Mouse (Mus musculus) kidney, adult 2 months (tissue): ENCODE measurements at regions not wholly inside any gene's neighbourhood (a gene's known extent, or its start where the extent isn't known, plus 50 kb on each side); places are given as distances from the start of the nearest gene placed in this dataset.
A peak's percentile ranks its signal among the peaks of the same experiment; 100 is the strongest.

Experiments
- DNase-seq: peaks from one replicate; pipeline ENCODE4 v3.0.0; 2021
- H3K27ac ChIP-seq: fragments of 200-500 bp; 2 replicates; pipeline ENCODE4 v1.5.1; 2012; ENCODE audit warnings: low read depth, low read length, control low read depth, inconsistent platforms; ENCODE audit not compliant: insufficient read depth
- H3K27me3 ChIP-seq: fragments of 200-500 bp; replicated peaks from 2 replicates; pipeline ENCODE4 v1.6.1; 2012; ENCODE audit warnings: mild to moderate bottlenecking, moderate library complexity, low read length, inconsistent platforms; ENCODE audit not compliant: control insufficient read depth, insufficient read depth
- H3K36me3 ChIP-seq: fragments of 200-500 bp; 2 replicates; pipeline ENCODE4 v1.6.1; 2012; ENCODE audit warnings: mild to moderate bottlenecking, moderate library complexity, low read length, inconsistent platforms; ENCODE audit not compliant: control insufficient read depth, insufficient read depth
- H3K4me1 ChIP-seq: fragments of 200-500 bp; 2 replicates; pipeline ENCODE4 v1.6.1; 2011; ENCODE audit warnings: low read length; ENCODE audit not compliant: control insufficient read depth, insufficient read depth
- H3K4me3 ChIP-seq: fragments of 200-500 bp; 2 replicates; pipeline ENCODE4 v1.5.1; 2011; ENCODE audit warnings: mild to moderate bottlenecking, low read depth, low read length, control low read depth; ENCODE audit not compliant: insufficient read depth
- CTCF ChIP-seq: fragments of 200-500 bp; conservative IDR thresholded peaks from 2 replicates; pipeline ENCODE4 v1.5.1; 2011; ENCODE audit warnings: low read depth, mild to moderate bottlenecking, control low read depth, low read length, moderate library complexity, mixed read lengths; ENCODE audit not compliant: insufficient read depth, insufficient read length
- POLR2A ChIP-seq: fragments of 200-500 bp; IDR thresholded peaks from one replicate; pipeline ENCODE4 v1.6.1; 2011; ENCODE audit warnings: low read depth, low read length, control low read depth
- WGBS: fragments of 180-500 bp; shearing (Covaris S2); methylation state at CpG from one replicate; pipeline ENCODE4 v1.1.7; 2018; 5-methylcytosine and 5-hydroxymethylcytosine counted together

- Histone ChIP-seq H3K27me3 (no peaks in the 10 kb centered on the region), H3K27ac (no peak overlapping the region), H3K36me3 (no peaks in the 10 kb centered on the region), H3K4me3 (no peak overlapping the region), H3K4me1 (no peaks in the 10 kb centered on the region)
- no peak for DNase-seq
- 79% methylated on average over 6 of the region's 6 CpGs for WGBS
- no peak for TF ChIP-seq CTCF
Measured at GRCm38 (mm10) chr3:104586342-104587175, 51.9 kb upstream of the Slc16a1 start.

GRCm38 (mm10) chr3:104585303-104585702, 53.2 kb upstream of the Slc16a1 start:
- no peak for DNase-seq
- Histone ChIP-seq H3K36me3 (no peaks in the 10 kb centered on the region), H3K4me3 (no peak overlapping the region), H3K27me3 (no peaks in the 10 kb centered on the region), H3K27ac (no peak overlapping the region), H3K4me1 (no peaks in the 10 kb centered on the region)
- 84% methylated on average over 6 of the region's 6 CpGs for WGBS
- TF ChIP-seq POLR2A (no peak), CTCF (no peak)

- no peaks in the 10 kb centered on the region for H3K27me3 ChIP-seq
- H3K36me3 ChIP-seq: no peaks in the 10 kb centered on the region
- H3K4me1 ChIP-seq: no peaks in the 10 kb centered on the region; the same call in 1 of the 2 replicates
- TF ChIP-seq CTCF (no peak), POLR2A (no peak)
- H3K27ac ChIP-seq: no peak overlapping the region
- WGBS: 62% methylated on average over 7 of the region's 7 CpGs
- H3K4me3 ChIP-seq: no peak overlapping the region
- DNase-seq: no peak
Measured at GRCm38 (mm10) chr3:104583236-104583635, 55.2 kb upstream of the Slc16a1 start.

GRCm38 (mm10) chr3:104582521-104582920, 55.9 kb upstream of the Slc16a1 start:
- no peak for DNase-seq
- no peaks in the 10 kb centered on the region for H3K36me3 ChIP-seq
- no peak for TF ChIP-seq POLR2A
- no peak for TF ChIP-seq CTCF

GRCm38 (mm10) chr3:104579186-104579585, 59.3 kb upstream of the Slc16a1 start:
- WGBS: 54% methylated on average over 4 of the region's 4 CpGs
- TF ChIP-seq POLR2A (no peak), CTCF (no peak)

More at GRCm38 (mm10) chr3:104582521-104582920, 55.9 kb upstream of the Slc16a1 start:
- no peaks in the 10 kb centered on the region for H3K27me3 ChIP-seq
- H3K4me3 ChIP-seq: no peak overlapping the region
- H3K27ac ChIP-seq: no peak overlapping the region
- 96% methylated on average over 10 of the region's 10 CpGs for WGBS
- no peaks in the 10 kb centered on the region; the same call in 1 of the 2 replicates for H3K4me1 ChIP-seq

GRCm38 (mm10) chr3:104578374-104578773, 60.1 kb upstream of the Slc16a1 start:
- Histone ChIP-seq H3K36me3 (no peaks in the 10 kb centered on the region), H3K27me3 (no peaks in the 10 kb centered on the region), H3K4me3 (no peak overlapping the region), H3K27ac (no peak overlapping the region), H3K4me1 (peaks cover 5% of the 10 kb centered on the region; the same call in 1 of the 2 replicates)
- no peak for TF ChIP-seq POLR2A
- TF ChIP-seq CTCF: no peak
- DNase-seq: peak; percentile 48
- 13% methylated on average over 3 of the region's 3 CpGs for WGBS

More at GRCm38 (mm10) chr3:104579186-104579585, 59.3 kb upstream of the Slc16a1 start:
- Histone ChIP-seq H3K4me3 (no peak overlapping the region), H3K27ac (no peak overlapping the region), H3K36me3 (no peaks in the 10 kb centered on the region), H3K27me3 (no peaks in the 10 kb centered on the region), H3K4me1 (peaks cover 5% of the 10 kb centered on the region; the same call in 1 of the 2 replicates)
- DNase-seq: no peak

GRCm38 (mm10) chr3:104577228-104577927, 61.1 kb upstream of the Slc16a1 start:
- no peak for DNase-seq
- WGBS: 78% methylated on average over 5 of the region's 5 CpGs
- peaks cover 5% of the 10 kb centered on the region; the same call in 1 of the 2 replicates for H3K4me1 ChIP-seq
- no peak overlapping the region for H3K4me3 ChIP-seq
- no peak for TF ChIP-seq POLR2A
- no peak for TF ChIP-seq CTCF
- no peak overlapping the region for H3K27ac ChIP-seq
- H3K36me3 ChIP-seq: no peaks in the 10 kb centered on the region
- H3K27me3 ChIP-seq: no peaks in the 10 kb centered on the region
